Mouse (Mus musculus) spleen, postnatal 14 days (tissue): Measurements from ENCODE around the gene Gm44973.
"Not testable (repeated sequence)": the region's sequence is repeated elsewhere in the genome, so short reads cannot be mapped to it uniquely, and the experiment has no call there.

Source experiments
- DNase-seq, 2 experiments: peaks; one replicate each; pipeline ENCODE4 v3.0.0; 2021 to 2022; ENCODE audit warnings: low spot score in 2 of 2

The Gm44973 gene

GRCm38 (mm10) chr7:5051193-5052192 lies 36.2 kb downstream of the Gm44973 start, which contains the start of gene Zfp580:
Zfp580 (plus strand) TSS chr7:5051538.
- peak in 1 of 2 experiments; percentile 56 for DNase-seq

- DNase-seq, result no peak
These were observed 37.1 kb downstream of the Gm44973 start for GRCm38 (mm10) chr7:5052438-5052837.

GRCm38 (mm10) chr7:5052931-5053343 lies 37.6 kb downstream of the Gm44973 start:
- DNase-seq, result no peak

- DNase-seq, result no peak
These were observed 38.3 kb downstream of the Gm44973 start for GRCm38 (mm10) chr7:5053456-5054179.

GRCm38 (mm10) chr7:5056651-5057263 lies 41.5 kb downstream of the Gm44973 start:
- DNase-seq, result no peak

- DNase-seq, result no peak
These were observed 42.1 kb downstream of the Gm44973 start for GRCm38 (mm10) chr7:5057381-5057780.

GRCm38 (mm10) chr7:5057804-5058203 lies 42.5 kb downstream of the Gm44973 start:
- no peak for DNase-seq

GRCm38 (mm10) chr7:5058631-5059030 lies 43.3 kb downstream of the Gm44973 start:
- DNase-seq, result no peak

GRCm38 (mm10) chr7:5059421-5059820 lies 44.1 kb downstream of the Gm44973 start:
- DNase-seq, result no peak

GRCm38 (mm10) chr7:5060239-5060731 lies 45.0 kb downstream of the Gm44973 start:
- peak; percentile 57 to 71 for DNase-seq

- DNase-seq, result peak; percentile 92 to 93
These were observed 45.9 kb downstream of the Gm44973 start for GRCm38 (mm10) chr7:5060944-5061773.

- peak; percentile 90 to 93 for DNase-seq
These were observed 46.6 kb downstream of the Gm44973 start, which contains the start of gene U2af2 for GRCm38 (mm10) chr7:5061774-5062359. U2af2 (plus strand) TSS chr7:5062143.

- DNase-seq, result no peak
These were observed 47.2 kb downstream of the Gm44973 start for GRCm38 (mm10) chr7:5062360-5063001.

GRCm38 (mm10) chr7:5064886-5065285 lies 49.6 kb downstream of the Gm44973 start:
- no peak for DNase-seq

- DNase-seq, result no peak
These were observed 58.3 kb downstream of the Gm44973 start for GRCm38 (mm10) chr7:5073586-5073985.

GRCm38 (mm10) chr7:5074984-5075383 lies 59.7 kb downstream of the Gm44973 start:
- DNase-seq, result no peak

GRCm38 (mm10) chr7:5076931-5077330 lies 61.6 kb downstream of the Gm44973 start:
- DNase-seq, result no peak

- DNase-seq, result not testable (repeated sequence)
These were observed 64.2 kb downstream of the Gm44973 start for GRCm38 (mm10) chr7:5079365-5080009.

- peak; percentile 87 to 93 for DNase-seq
These were observed 64.9 kb downstream of the Gm44973 start, which contains the start of gene Epn1 for GRCm38 (mm10) chr7:5080010-5080751. Epn1 (plus strand) TSS chr7:5080235.
